Mouse (Mus musculus) forebrain, embryonic 11.5 days (tissue): ENCODE results near the gene Elf2. TPM values are rescaled to one million over a fixed set of nuclear protein-coding genes. Genes with fewer than 3 reads are reported as not detected.

ENCODE experiments used
- ATAC-seq: fragments of 200-750 bp; cut with Nextera tagmentation; replicated peaks from 2 replicates; pipeline ENCODE4 v1.8.0; 2017; ENCODE audit warnings: moderate TSS enrichment; ENCODE audit not compliant: low FRiP score
- DNase-seq: peaks from one replicate; pipeline ENCODE4 v3.0.0-alpha.2; 2017; ENCODE audit warnings: low spot score
- H3K27ac ChIP-seq: fragments of 300-500 bp; sonication (generic); 2 replicates; pipeline ENCODE4 v1.5.1; 2014; ENCODE audit warnings: low read depth, low read length
- H3K27me3 ChIP-seq: fragments of 300-500 bp; sonication (generic); 2 replicates; pipeline ENCODE4 v1.6.1; 2014; ENCODE audit warnings: mild to moderate bottlenecking, low read length, mixed read lengths; ENCODE audit not compliant: control insufficient read depth, insufficient read depth
- H3K36me3 ChIP-seq: fragments of 300-500 bp; sonication (generic); 2 replicates; pipeline ENCODE4 v1.6.1; 2014; ENCODE audit warnings: mild to moderate bottlenecking, low read length, moderate library complexity, mixed read lengths; ENCODE audit not compliant: control insufficient read depth, insufficient read depth
- H3K4me1 ChIP-seq: fragments of 300-500 bp; sonication (generic); replicated peaks from 2 replicates; pipeline ENCODE4 v1.6.1; 2014; ENCODE audit warnings: low read length, mixed read lengths; ENCODE audit not compliant: control insufficient read depth, insufficient read depth
- H3K4me2 ChIP-seq: fragments of 300-500 bp; sonication (generic); 2 replicates; pipeline ENCODE4 v1.6.1; 2014; ENCODE audit warnings: low read depth, mild to moderate bottlenecking, low read length, moderate library complexity, mixed read lengths; ENCODE audit not compliant: severe bottlenecking
- H3K4me3 ChIP-seq: fragments of 300-500 bp; sonication (generic); 2 replicates; pipeline ENCODE4 v1.5.1; 2014; ENCODE audit warnings: low read depth, low read length
- H3K9ac ChIP-seq: fragments of 300-500 bp; sonication (generic); 2 replicates; pipeline ENCODE4 v1.6.1; 2014; ENCODE audit warnings: low read length
- H3K9me3 ChIP-seq: fragments of 300-500 bp; sonication (generic); 2 replicates; pipeline ENCODE4 v1.6.1; 2016; ENCODE audit warnings: low read length, mixed read lengths; ENCODE audit not compliant: control insufficient read depth
- WGBS: fragments of 180-500 bp; shearing (Covaris S2); extraction: QIAGEN DNeasy Blood & Tissue Kit; methylation state at CpG from one replicate; pipeline ENCODE4 v1.1.7; 2014; 5-methylcytosine and 5-hydroxymethylcytosine counted together
- polyA plus RNA-seq: library from polyadenylated mRNA; unstranded; fragments of >200 nt; fragmentation: Nextera tagmentation; extraction: Ambion mirVana; gene quantifications from 2 replicates; pipeline ENCODE4 v1.2.1, GENCODE M21; 2014

The Elf2 gene
- polyA plus RNA-seq, 1 experiment from 2014 or later, result 48.3 TPM

- ATAC-seq, result no peak
- WGBS, result 87% methylated on average over 5 of the region's 5 CpGs
Observed at GRCm38 (mm10) chr3:51251057-51251456, 89.4 kb downstream of the Elf2 start.

GRCm38 (mm10) chr3:51249866-51250265, 90.6 kb downstream of the Elf2 start:
- 96% methylated on average over 13 of the region's 13 CpGs for WGBS
- no peak overlapping the region for H3K9ac ChIP-seq
- H3K4me2 ChIP-seq, result no peak overlapping the region
- peaks cover 8% of the 10 kb centered on the region for H3K36me3 ChIP-seq
- H3K4me1 ChIP-seq, result no peaks in the 10 kb centered on the region
- no peak overlapping the region for H3K27ac ChIP-seq
- H3K27me3 ChIP-seq, result no peaks in the 10 kb centered on the region
- H3K9me3 ChIP-seq, result no peaks in the 10 kb centered on the region
- ATAC-seq, result no peak
- DNase-seq, result peak; percentile 51
- no peak overlapping the region for H3K4me3 ChIP-seq

More at GRCm38 (mm10) chr3:51251057-51251456, 89.4 kb downstream of the Elf2 start:
- Histone ChIP-seq H3K27me3 (no peaks in the 10 kb centered on the region), H3K27ac (no peak overlapping the region), H3K4me2 (no peak overlapping the region), H3K4me3 (no peak overlapping the region), H3K9ac (no peak overlapping the region), H3K36me3 (peaks cover 8% of the 10 kb centered on the region), H3K9me3 (no peaks in the 10 kb centered on the region), H3K4me1 (no peaks in the 10 kb centered on the region)
- peak; percentile 7 for DNase-seq

GRCm38 (mm10) chr3:51249460-51249859, 91.0 kb downstream of the Elf2 start:
- ATAC-seq, result no peak
- H3K27me3 ChIP-seq, result no peaks in the 10 kb centered on the region
- no peak overlapping the region for H3K4me2 ChIP-seq
- WGBS, result 95% methylated on average over 11 of the region's 11 CpGs
- H3K27ac ChIP-seq, result no peak overlapping the region
- no peaks in the 10 kb centered on the region for H3K9me3 ChIP-seq
- H3K4me3 ChIP-seq, result no peak overlapping the region
- DNase-seq, result no peak
- no peak overlapping the region for H3K9ac ChIP-seq
- H3K36me3 ChIP-seq, result peaks cover 8% of the 10 kb centered on the region
- no peaks in the 10 kb centered on the region for H3K4me1 ChIP-seq

GRCm38 (mm10) chr3:51248600-51248999, 91.9 kb downstream of the Elf2 start:
- DNase-seq (no peak), ATAC-seq (no peak)
- 93% methylated on average over 6 of the region's 6 CpGs for WGBS
- no peak overlapping the region for H3K27ac ChIP-seq
- H3K9ac ChIP-seq, result no peak overlapping the region
- H3K4me1 ChIP-seq, result no peaks in the 10 kb centered on the region
- peaks cover 6% of the 10 kb centered on the region for H3K36me3 ChIP-seq
- H3K9me3 ChIP-seq, result no peaks in the 10 kb centered on the region
- no peaks in the 10 kb centered on the region for H3K27me3 ChIP-seq
- no peak overlapping the region for H3K4me2 ChIP-seq
- no peak overlapping the region for H3K4me3 ChIP-seq

- H3K27ac ChIP-seq, result no peak overlapping the region
- H3K36me3 ChIP-seq, result no peaks in the 10 kb centered on the region; the same call in none of the 2 replicates
- H3K4me1 ChIP-seq, result no peaks in the 10 kb centered on the region
- H3K4me3 ChIP-seq, result no peak overlapping the region
- H3K4me2 ChIP-seq, result no peak overlapping the region
- ATAC-seq (no peak), DNase-seq (peak; percentile 50)
- H3K9ac ChIP-seq, result no peak overlapping the region
- 90% methylated on average over 16 of the region's 16 CpGs for WGBS
- H3K27me3 ChIP-seq, result no peaks in the 10 kb centered on the region
- no peaks in the 10 kb centered on the region for H3K9me3 ChIP-seq
Observed at GRCm38 (mm10) chr3:51247704-51248103, 92.8 kb downstream of the Elf2 start.

- Histone ChIP-seq H3K36me3 (no peaks in the 10 kb centered on the region), H3K4me1 (no peaks in the 10 kb centered on the region), H3K9ac (no peak overlapping the region), H3K9me3 (no peaks in the 10 kb centered on the region), H3K27me3 (no peaks in the 10 kb centered on the region), H3K4me3 (no peak overlapping the region), H3K27ac (no peak overlapping the region), H3K4me2 (no peak overlapping the region)
- no peak for ATAC-seq
- 98% methylated on average over 3 of the region's 3 CpGs for WGBS
- DNase-seq, result no peak
Observed at GRCm38 (mm10) chr3:51239541-51239940, 100.9 kb downstream of the Elf2 start.

GRCm38 (mm10) chr3:51238515-51238914, 101.9 kb downstream of the Elf2 start:
- no peak overlapping the region for H3K4me3 ChIP-seq
- H3K36me3 ChIP-seq, result no peaks in the 10 kb centered on the region
- no peaks in the 10 kb centered on the region for H3K27me3 ChIP-seq
- H3K4me2 ChIP-seq, result no peak overlapping the region
- no peaks in the 10 kb centered on the region for H3K9me3 ChIP-seq
- no peak overlapping the region for H3K9ac ChIP-seq
- 91% methylated on average over 7 of the region's 7 CpGs for WGBS
- DNase-seq, result no peak
- no peaks in the 10 kb centered on the region for H3K4me1 ChIP-seq
- ATAC-seq, result no peak
- H3K27ac ChIP-seq, result no peak overlapping the region

GRCm38 (mm10) chr3:51234752-51235055, 105.8 kb downstream of the Elf2 start:
- Histone ChIP-seq H3K27ac (no peak overlapping the region), H3K27me3 (no peaks in the 10 kb centered on the region), H3K36me3 (no peaks in the 10 kb centered on the region), H3K4me2 (no peak overlapping the region), H3K4me1 (no peaks in the 10 kb centered on the region), H3K9ac (no peak overlapping the region), H3K9me3 (no peaks in the 10 kb centered on the region), H3K4me3 (no peak overlapping the region)
- ATAC-seq, result no peak
- 80% methylated on average over 5 of the region's 5 CpGs for WGBS
- DNase-seq, result no peak

- Histone ChIP-seq H3K9me3 (no peaks in the 10 kb centered on the region), H3K36me3 (no peaks in the 10 kb centered on the region), H3K9ac (no peak overlapping the region), H3K27me3 (no peaks in the 10 kb centered on the region), H3K4me1 (no peaks in the 10 kb centered on the region), H3K4me2 (no peak overlapping the region), H3K4me3 (no peak overlapping the region), H3K27ac (no peak overlapping the region)
- peak; percentile 84 for ATAC-seq
- 52% methylated on average over 13 of the region's 13 CpGs for WGBS
- DNase-seq, result peak; percentile 92
Observed at GRCm38 (mm10) chr3:51233918-51234751, 106.3 kb downstream of the Elf2 start.
